Mouse (Mus musculus): Measurements from ENCODE around the gene Prkg1. TPM values are rescaled to one million over a fixed set of nuclear protein-coding genes. Genes with fewer than 3 reads are reported as not detected.
"Not testable (repeated sequence)": the region's sequence is repeated elsewhere in the genome, so short reads cannot be mapped to it uniquely, and the experiment has no call there.

The Prkg1 gene
- total RNA-seq, 2 experiments from 2014 or later = 13.8 to 20.2 TPM

DNA sequence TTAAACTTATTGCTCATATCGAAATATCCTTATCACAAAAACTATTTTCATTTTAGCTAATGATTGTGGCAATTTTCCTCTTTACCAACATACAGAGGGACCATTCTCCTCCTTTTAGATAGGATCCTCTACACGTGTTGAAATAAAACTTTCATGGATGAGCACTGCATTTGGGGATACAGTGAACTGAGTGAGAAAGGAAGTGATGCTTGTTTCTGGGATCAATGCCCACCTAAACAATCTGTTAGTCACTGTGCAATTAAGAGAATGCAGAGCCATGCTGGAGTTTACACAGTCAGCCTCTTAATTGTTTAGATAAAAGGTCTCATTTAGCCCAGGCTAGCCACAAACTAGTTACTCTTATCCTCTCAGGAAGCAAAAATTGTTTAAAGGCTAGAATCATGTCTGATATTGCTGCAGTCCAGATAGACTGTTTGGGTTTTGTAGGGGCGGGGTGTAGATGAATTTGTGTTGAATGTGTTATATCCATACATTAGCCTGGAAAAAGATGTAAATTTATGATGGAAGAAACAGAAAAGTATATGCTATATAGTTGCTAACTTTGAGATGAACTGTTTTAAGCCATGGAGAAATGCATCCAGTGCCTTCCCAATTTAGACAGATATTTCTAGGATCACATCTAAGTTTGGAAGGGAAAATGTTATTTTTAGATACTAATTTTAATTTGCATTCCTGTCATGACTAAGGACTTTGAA lies 1151.5 kb downstream of the Prkg1 start:
- intact Hi-C loops (cut with DNase I) = no loop called here
- DNase-seq (ENCODE audit: low spot score in 2 of 2) = no peak

DNA sequence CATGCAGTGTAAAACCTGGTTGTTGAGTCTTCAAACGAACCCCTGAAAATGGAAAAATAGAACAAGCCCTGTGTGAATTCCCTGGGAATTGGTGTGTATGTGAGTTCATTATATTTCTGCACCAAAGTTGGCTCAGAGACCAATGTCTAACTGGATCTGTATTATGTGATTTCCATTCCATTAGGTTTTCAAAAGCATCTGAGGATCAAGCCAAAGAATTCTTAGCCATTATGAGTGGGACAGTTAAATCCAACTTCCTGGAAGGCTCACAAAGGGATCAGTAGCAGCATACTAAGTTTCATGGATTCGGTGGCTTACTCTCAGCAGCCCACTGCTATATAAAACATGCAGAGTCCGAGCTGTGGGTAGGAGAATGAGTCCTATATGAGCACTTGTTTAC lies 1178.5 kb downstream of the Prkg1 start:
- intact Hi-C loops (cut with DNase I) = no loop called here
- no peak for DNase-seq (ENCODE audit: low spot score in 2 of 2)

DNA sequence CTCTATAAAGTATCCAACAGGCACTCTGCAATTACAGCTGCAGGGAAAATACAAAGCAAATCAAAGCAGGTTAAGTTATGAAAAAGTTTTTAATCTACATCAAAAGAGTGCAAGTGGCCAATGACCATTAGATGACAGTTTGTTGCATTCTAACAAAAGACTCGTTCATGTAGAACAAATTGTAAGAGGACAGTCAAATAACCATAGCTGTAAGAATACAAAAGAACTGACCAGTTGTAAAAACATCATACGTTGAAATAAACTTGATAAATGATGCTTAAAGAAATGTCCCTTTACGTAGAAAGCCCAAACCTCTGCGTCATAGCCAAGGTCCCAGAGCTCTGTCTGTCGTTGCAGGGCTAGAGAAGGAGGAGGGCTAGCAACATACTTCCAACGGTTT lies 1200.3 kb downstream of the Prkg1 start:
- DNase-seq (ENCODE audit: low spot score in 2 of 2) = no peak
- intact Hi-C loops (cut with DNase I) = no loop called here

DNA sequence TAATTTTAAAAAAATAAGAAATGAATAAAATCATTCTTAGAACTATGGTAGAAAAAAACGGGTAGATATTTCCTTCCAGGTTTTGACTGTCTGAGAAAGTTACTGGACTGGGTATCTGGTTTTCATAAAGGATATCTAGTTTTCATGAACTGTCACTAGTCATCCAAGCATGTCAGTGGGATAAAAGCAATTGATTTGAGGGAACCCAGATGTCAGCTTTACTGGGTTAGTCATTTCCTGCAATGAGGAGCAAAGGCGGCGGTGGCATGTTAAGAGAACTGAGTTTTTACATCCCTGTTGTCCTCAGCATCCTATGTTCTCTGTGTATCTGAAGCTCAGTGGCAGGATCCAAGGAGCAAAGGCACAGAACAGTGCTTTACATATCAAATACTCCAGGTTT lies 1201.0 kb downstream of the Prkg1 start:
- DNase-seq (ENCODE audit: low spot score in 2 of 2) = no peak
- intact Hi-C loops (cut with DNase I) = no loop called here

DNA sequence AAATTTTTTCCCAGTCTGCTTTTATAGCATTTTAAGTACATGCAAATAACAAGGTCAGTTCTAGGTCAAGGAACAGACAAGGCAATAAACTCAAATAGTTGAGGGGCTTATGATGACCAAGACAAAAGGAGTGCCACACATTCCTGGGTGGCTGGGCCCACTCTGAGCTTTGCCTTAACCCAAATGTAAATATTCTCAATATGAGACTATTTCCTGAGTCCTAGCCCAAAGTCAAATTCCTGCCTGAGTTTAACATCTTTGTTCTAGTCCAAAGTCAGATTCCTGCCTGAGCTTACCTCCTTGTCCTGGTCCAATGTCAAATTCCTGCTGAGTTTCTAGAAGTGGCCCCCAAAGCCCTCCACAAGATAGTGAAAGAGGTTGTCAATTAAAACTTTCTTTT lies 1206.8 kb downstream of the Prkg1 start:
- no peak for DNase-seq (ENCODE audit: low spot score in 2 of 2)
- intact Hi-C loops (cut with DNase I) = no loop called here

DNA sequence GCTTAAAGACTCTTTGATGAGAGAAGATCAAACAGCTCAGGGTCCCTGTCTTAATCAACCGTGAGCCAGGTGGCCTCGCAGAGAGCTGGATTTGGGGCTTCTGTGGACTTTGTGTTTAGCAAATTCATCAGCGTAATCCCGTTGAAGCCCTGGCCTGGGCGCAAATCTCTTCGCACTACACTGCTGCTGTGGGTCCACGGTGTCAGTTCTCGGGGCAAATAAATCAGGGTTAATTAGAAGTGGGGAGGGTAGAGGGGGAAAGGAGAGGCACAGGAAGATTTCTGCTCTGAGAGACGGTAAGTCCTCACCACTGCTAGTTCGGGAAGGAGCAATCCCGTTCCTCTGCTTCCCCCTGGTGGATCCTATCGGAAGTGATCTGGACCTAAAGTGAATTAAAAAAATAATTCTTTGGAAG lies 1210.4 kb downstream of the Prkg1 start:
- peak; percentile 46 to 55 for DNase-seq (ENCODE audit: low spot score in 2 of 2)
- intact Hi-C loops (cut with DNase I) = loop anchor here (2.0 to 5.0 kb wide), 4 partner anchors 187 to 337 kb away; no protein-coding TSS in a partner anchor

DNA sequence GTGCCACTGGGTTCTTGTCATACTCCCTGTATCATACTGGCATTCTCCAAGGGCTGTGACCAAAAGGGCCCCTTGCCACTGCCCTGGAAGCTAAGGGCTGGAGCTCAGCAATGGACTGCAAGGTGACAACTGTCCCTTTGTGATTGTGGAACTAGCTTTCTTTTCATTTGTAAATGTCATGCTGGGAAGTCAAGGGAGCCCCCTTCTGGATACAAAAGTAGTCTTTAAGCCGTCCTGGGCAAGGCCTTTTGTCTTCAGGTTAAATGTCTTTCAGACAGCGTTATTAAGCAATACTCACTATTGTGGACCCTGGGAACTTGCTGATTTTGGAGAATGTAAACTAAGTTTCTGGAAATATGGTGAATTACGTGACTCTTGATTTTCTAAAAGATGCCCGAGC lies 1211.1 kb downstream of the Prkg1 start:
- intact Hi-C loops (cut with DNase I) = loop anchor here (2.0 to 5.0 kb wide), 4 partner anchors 186 to 336 kb away; no protein-coding TSS in a partner anchor
- DNase-seq (ENCODE audit: low spot score in 2 of 2) = no peak

DNA sequence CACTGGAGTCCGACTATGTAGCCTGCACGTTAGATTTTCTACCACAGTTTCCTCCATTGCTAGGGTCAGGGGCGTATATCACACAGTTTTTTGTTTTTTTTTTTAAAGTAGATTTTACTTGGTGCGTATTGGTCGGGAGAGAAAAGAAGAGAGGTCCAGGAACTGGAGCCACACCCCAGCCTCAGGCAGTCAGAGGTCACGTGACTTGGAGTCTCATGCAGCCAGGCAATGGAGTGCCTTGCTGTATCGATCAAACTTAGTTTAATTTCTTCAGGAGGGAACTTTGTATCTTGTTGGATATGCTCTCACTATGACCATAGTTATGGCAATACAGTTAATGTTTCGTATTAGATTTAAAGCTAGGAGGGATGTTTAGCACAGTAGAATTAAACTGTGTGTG lies 1212.6 kb downstream of the Prkg1 start:
- intact Hi-C loops (cut with DNase I) = loop anchor here (5.0 kb wide), 3 partner anchors 185 to 335 kb away; no protein-coding TSS in a partner anchor
- no peak for DNase-seq (ENCODE audit: low spot score in 2 of 2)

DNA sequence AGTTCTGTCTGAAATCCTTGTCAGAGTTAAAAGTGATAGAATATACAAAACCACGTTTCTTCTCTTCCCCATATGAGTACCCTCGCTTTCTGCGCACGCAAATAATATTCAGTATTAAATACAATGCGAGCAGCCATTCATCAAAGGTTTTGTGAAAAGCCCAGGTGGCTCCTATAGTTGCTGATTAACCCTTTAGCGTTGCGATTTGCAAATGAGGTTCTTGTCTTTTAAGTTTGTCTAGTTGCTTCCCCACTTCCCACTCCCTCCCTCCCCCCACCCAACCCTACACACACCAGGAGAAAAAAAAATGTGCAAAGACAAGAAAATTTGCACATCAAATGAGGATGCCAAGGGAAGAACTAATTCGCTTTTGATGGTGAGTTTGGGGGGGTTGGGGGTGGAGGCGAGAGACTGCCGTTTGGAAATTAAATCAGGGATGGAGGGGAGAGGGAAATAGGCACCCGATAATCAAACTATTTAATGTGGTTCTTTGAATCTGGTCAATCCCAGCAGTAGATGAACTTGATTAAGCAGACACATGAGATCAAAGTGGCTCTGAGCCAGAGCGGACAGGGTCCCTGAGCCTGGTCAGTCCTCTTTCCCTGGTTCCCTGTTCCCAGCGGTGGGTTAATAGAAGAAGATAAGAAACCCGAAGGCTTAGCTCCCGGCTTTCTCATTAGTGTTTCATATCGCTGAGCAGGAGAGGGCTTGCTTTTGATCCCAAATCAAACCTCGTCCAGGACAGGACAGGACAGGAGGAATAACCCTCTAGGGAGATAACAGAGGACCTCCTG lies 1214.8 kb downstream of the Prkg1 start:
- DNase-seq (ENCODE audit: low spot score in 2 of 2) = no peak
- intact Hi-C loops (cut with DNase I) = loop anchor here (5.0 kb wide), 3 partner anchors 183 to 333 kb away; no protein-coding TSS in a partner anchor

DNA sequence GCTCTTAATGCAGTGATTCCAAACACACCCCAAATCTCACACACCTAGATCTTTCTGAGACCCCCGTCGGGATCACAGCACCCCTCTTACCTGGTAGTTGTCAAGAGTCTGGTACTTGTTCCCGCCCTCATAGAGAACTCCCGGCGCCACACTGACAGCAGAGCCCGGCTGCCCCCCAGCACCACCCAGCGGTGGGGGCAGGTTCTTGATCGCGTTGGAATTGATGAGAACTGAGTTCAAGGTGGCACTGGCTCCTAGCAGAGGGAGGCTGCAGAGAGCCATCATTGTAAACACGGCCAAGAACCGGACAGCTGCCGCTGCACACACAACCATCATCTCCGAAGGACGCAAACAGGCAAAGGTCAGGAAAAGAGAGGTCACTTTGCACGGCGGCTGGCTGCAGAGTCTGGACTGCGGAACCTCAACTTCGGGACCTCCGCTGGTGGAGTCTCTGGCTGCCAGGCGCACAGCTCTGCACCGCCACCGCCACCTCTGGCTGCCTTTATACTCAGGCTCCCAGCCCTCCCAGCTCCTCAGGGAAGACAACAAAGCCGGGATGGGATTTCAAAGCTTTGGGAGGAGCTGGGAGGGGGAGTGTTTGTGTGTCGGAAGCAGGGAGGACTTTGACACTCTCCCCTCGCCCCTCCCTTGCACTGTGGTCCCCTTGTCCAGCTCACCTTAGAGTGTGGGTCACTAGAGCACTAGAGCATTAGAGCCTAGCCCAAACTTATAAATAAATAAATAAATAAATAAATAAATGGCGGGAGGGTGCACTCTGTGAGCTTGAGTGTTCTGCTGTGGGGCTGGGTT lies 1215.6 kb downstream of the Prkg1 start, which contains the start of gene Dkk1:
Dkk1 (minus strand) TSS at position 622 of the 810 bp plus-strand sequence.
- peak in 1 of 2 experiments; percentile 11 for DNase-seq (ENCODE audit: low spot score in 2 of 2)
- intact Hi-C loops (cut with DNase I) = no loop called here

DNA sequence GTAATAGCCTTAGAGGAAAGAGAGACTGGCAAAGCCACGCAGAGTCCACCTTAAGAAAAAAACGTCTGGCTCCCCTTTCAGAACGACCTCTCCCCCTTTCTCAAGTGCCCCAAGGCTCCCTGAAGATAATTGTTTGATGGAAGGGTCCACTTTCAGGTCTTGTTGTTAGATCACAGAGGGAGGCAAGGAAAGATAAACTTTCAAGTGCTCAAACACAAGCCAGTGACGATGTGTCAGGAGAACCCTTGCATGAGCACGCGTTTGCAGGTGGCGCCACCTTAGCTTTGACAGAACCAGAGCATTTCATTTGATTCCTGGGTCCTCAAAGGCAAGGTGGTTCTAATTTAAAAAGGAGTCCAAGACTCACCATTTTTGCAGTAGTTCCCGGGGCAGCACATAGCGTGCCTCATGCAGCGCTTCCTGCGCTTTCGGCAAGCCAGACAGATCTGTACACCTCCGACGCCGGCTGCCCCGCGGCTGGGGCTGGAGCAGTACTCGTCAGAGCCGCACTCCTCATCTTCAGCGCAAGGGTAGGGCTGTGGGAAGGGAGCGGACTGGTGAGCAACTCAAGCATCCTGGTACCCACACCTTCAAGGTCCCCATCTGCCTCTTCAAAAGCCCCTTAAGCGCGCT lies 1216.3 kb downstream of the Prkg1 start:
- intact Hi-C loops (cut with DNase I) = no loop called here
- no peak for DNase-seq (ENCODE audit: low spot score in 2 of 2)

DNA sequence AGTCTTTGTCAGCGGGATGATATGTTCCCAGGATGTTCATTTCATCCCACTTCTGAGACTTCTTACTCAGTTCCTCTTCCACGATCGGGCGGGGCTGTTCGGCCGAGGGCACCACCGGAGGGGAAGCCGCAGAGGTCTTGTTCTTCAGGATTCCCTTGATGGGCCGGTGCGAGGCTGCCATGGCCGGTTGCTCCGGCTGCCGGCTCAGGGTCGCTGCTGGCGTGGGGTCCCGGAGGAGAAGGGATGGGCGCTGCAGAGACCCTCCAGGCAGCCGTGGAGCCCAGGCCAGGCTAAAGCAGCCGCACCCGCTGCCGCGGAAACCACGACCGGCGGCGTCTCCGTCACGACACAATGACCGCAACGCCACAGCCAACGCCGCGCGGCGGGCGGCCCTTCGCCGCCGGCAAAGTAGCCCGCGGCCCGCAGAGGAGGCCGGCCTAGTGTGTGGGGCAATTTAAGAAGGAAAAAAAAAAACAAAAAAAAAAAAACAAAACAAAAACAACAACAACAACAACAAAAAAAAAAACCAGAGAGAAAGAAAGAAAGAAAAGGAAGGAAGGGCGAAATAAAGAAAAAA lies 1225.4 kb downstream of the Prkg1 start:
- intact Hi-C loops (cut with DNase I) = not testable (repeated sequence)

DNA sequence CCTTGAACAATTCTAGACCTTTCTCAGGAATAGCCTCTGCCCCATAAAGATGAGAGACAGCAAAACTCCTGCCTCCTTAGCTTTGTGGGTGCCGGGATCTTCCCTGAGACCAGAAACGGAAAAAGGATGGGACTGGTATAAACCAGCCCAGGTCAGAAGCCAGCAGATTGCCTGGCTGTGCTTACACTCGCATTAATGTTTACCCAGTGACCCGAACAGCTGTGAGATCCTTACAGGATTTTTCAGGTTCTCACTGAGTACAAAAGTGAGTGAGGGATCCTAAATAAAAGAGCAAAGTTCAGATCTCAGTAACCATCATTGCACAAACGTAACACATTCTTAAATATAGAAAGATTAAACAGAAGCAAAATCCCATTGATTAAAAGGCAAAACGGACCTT lies 1248.1 kb downstream of the Prkg1 start:
- no peak for DNase-seq (ENCODE audit: low spot score in 2 of 2)

More for the DNA sequence above, 1225.4 kb downstream of the Prkg1 start:
- not testable (repeated sequence) for DNase-seq (ENCODE audit: low spot score in 2 of 2)

More for the DNA sequence above, 1248.1 kb downstream of the Prkg1 start:
- intact Hi-C loops (cut with DNase I) = no loop called here

Other genes starting within 250 kb of the Prkg1 start
- not detected for gene A1cf, start 103.7 kb upstream of the Prkg1 start, total RNA-seq (2021)

Data from left cerebral cortex, postnatal 36 days (tissue).